Mouse (Mus musculus) heart, adult 2 months (tissue): ENCODE measurements around the gene Myog.

Experiments
- CTCF ChIP-seq: fragments of 200-600 bp; IDR thresholded peaks from 2 replicates; pipeline ENCODE4 v1.8.1; 2022; ENCODE audit warnings: antibody characterized with exemption, mild to moderate bottlenecking, moderate library complexity
- EP300 ChIP-seq: fragments of 200-500 bp; IDR thresholded peaks from 2 replicates; pipeline ENCODE4 v1.6.1; 2011; ENCODE audit warnings: low read depth, low read length, control low read depth; ENCODE audit not compliant: insufficient read depth
- POLR2A ChIP-seq: fragments of 200-500 bp; IDR thresholded peaks from 2 replicates; pipeline ENCODE4 v1.6.1; 2011; ENCODE audit warnings: mild to moderate bottlenecking, low read depth, low read length, control low read depth; ENCODE audit not compliant: insufficient read depth

DNA sequence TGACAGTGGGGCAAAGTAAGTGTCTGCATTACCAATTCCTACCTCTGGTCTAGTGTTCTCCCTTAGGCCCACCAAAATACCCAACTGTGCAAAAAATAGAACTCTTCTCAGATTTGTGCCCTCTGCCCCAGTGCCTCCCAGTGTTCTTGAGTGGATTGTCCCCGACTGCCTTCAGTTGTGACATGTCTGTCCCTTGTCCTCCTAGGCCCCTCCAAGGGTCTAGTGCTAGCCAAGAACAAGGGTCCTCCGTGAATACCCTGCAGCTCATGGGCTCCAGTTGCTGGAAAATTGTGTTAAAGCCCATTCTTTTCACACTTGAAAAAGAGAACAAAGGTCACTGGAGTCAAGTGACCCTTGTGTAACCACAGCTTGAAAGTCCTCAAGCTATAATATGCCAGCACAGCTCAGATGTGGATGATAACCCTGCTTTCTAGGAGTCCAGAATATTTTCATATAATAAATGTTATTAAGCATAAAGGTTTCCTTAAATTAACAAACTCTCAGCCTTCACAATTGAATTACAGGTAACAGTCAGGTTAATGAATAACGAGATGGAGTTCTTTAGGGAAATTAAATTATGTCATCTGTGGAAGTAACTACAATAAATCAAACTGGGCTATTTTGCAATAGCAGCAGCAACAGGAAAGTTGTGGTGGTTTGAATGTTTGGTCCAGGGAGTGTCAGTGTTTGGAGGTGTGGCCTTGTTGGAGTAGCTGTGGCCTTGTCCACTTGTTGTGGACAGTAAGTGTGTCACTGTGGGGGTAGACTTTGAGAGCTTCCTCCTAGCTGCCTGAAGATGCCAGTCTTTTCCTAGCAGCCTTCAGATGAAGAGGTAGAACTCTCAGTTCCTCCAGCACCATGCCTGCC, 4.2 kb downstream of the Myog start:
- TF ChIP-seq CTCF (0 out of 2 replicates have a peak, but pooled peaks have one; percentile 7), POLR2A (no peak), EP300 (no peak)
